Comparison of ENCODE assay signal across 8 mouse cellular contexts in genomic region chr12:45067047-45067685, GRCm38 (mm10). TPM values are rescaled to one million over a fixed set of nuclear protein-coding genes. Genes with fewer than 3 reads are reported as not detected.
DNase-seq lines count a peak whose midpoint lies in the region; ATAC-seq and TF ChIP-seq lines count a peak whose summit lies in the region.

No protein-coding gene starts in this region.

- no peaks in the 10 kb centered on the region for H3K4me1 ChIP-seq in forebrain, postnatal 0 days (ENCODE audit: insufficient read depth)
- peaks cover 20% of the 10 kb centered on the region for H3K4me1 ChIP-seq in neural tube, embryonic 15.5 days

- H3K9me3 ChIP-seq in forebrain, postnatal 0 days (ENCODE audit: low read length), result no peaks in the 10 kb centered on the region
- H3K9me3 ChIP-seq in neural tube, embryonic 15.5 days (replicated peaks), result no peaks in the 10 kb centered on the region

- 16% methylated on average over 11 of the region's 11 CpGs for WGBS in forebrain, postnatal 0 days
- WGBS in neural tube, embryonic 15.5 days, result 27% methylated on average over 11 of the region's 11 CpGs

- H3K4me3 ChIP-seq in forebrain, postnatal 0 days (ENCODE audit: low read depth, low read length), result no peak overlapping the region
- H3K4me3 ChIP-seq in neural tube, embryonic 15.5 days (replicated peaks), result no peak overlapping the region

- peak; percentile 92 for ATAC-seq in forebrain, postnatal 0 days
- peak; percentile 49; the same call in 1 of the 2 replicates for ATAC-seq in neural tube, embryonic 15.5 days (ENCODE audit: low FRiP score)

- no peak overlapping the region; the same call in 1 of the 2 replicates for H3K27ac ChIP-seq in forebrain, postnatal 0 days (ENCODE audit: low read depth, low read length)
- 0 out of 2 replicates have a peak overlapping the region, but pooled peaks have one; percentile 50 for H3K27ac ChIP-seq in neural tube, embryonic 15.5 days (replicated peaks)

- no peak for TF ChIP-seq CTCF in forebrain, postnatal 0 days (IDR thresholded peaks at IDR 0.05; ENCODE audit: low read depth)

- intact Hi-C loops in left cerebral cortex, postnatal 14 days (cut with DNase I), result no loop called here

- H3K27me3 ChIP-seq in forebrain, postnatal 0 days (ENCODE audit: insufficient read depth, low read length), result no peaks in the 10 kb centered on the region
- H3K27me3 ChIP-seq in neural tube, embryonic 15.5 days (replicated peaks), result peaks cover 8% of the 10 kb centered on the region; the same call in 1 of the 2 replicates

- H3K36me3 ChIP-seq in forebrain, postnatal 0 days (ENCODE audit: insufficient read depth), result no peaks in the 10 kb centered on the region
- no peaks in the 10 kb centered on the region for H3K36me3 ChIP-seq in neural tube, embryonic 15.5 days

- H3K9ac ChIP-seq in forebrain, postnatal 0 days, result no peak overlapping the region
- H3K9ac ChIP-seq in neural tube, embryonic 15.5 days (replicated peaks), result no peak overlapping the region

- peak; percentile 17 for DNase-seq in kidney, adult 11 months
- DNase-seq in kidney, postnatal 25 days, result no peak
- DNase-seq in forebrain, postnatal 0 days, result peak; percentile 49
- peak; percentile 29 to 81 for DNase-seq in left cerebral cortex, postnatal 14 days (ENCODE audit: low spot score in 2 of 2)
- DNase-seq in cerebellum, postnatal 10 days, result no peak
- no peak for DNase-seq in spleen, postnatal 10 days (ENCODE audit: low spot score in 2 of 2)
- DNase-seq in thymus, postnatal 25 days, result no peak

- peak overlapping the region; percentile 21 for H3K4me2 ChIP-seq in forebrain, postnatal 0 days (ENCODE audit: low read depth)
- peak overlapping the region; percentile 40 for H3K4me2 ChIP-seq in neural tube, embryonic 15.5 days

RNA-seq across cellular contexts. Expression of gene Stxbp6, which starts 7.3 kb away (rescaled TPM):
- 17.2 and 22.6 TPM in 2 replicates for total RNA-seq in forebrain, postnatal 0 days (2014; rRNA removed)
- polyA plus RNA-seq in forebrain, postnatal 0 days (2015; fragmentation: Nextera tagmentation; extraction: Ambion mirVana), result 7.2 and 19.6 TPM in 2 replicates
- total RNA-seq in left cerebral cortex, postnatal 14 days (2021), result 10 to 100 TPM; 50.1 to 55.3 TPM
- polyA plus RNA-seq in neural tube, embryonic 15.5 days (2015; fragmentation: Nextera tagmentation; extraction: Ambion mirVana), result 19.1 and 20.3 TPM in 2 replicates

Comparison
In these comparisons a context has a peak if more than half of its experiments do, and no peak if none do; other contexts are left out.
1. DNase-seq: peak in kidney, adult 11 months (single experiment), forebrain, postnatal 0 days (single experiment) and left cerebral cortex, postnatal 14 days (2 of 2); none in kidney, postnatal 25 days (0 of 2), cerebellum, postnatal 10 days (0 of 2), spleen, postnatal 10 days (0 of 2) and thymus, postnatal 25 days (single experiment).